Mouse (Mus musculus) MEL (cell line): ENCODE measurements at regions not wholly inside any gene's neighbourhood (a gene's known extent, or its start where the extent isn't known, plus 50 kb on each side); places are given as distances from the start of the nearest gene placed in this dataset.

Experiments
- DNase-seq: peaks from one replicate; pipeline ENCODE4 v3.0.0; 2011; ENCODE audit warnings: low read depth, low spot score
- H3K27ac ChIP-seq: 2 replicates; pipeline ENCODE4 v1.5.1; 2012; ENCODE audit warnings: low read depth, mild to moderate bottlenecking, control low read depth, low read length, moderate library complexity; ENCODE audit not compliant: control insufficient read depth
- H3K27me3 ChIP-seq, 2 experiments: fragments of 150-350 bp in 1 of 2; sonication (generic) in 1 of 2; 2 replicates each; pipeline ENCODE4 v1.6.1; 2012; ENCODE audit warnings: low read length in 2 of 2, mild to moderate bottlenecking in 2 of 2, improper control_type of control experiment in 1 of 2, moderate library complexity in 1 of 2; ENCODE audit not compliant: insufficient read depth in 2 of 2, control insufficient read depth in 1 of 2
- H3K36me3 ChIP-seq, 2 experiments: 2 replicates each; pipeline ENCODE4 v1.6.1; 2012 to 2014; ENCODE audit warnings: low read length in 2 of 2, improper control_type of control experiment in 1 of 2, inconsistent platforms in 1 of 2, mild to moderate bottlenecking in 1 of 2; ENCODE audit not compliant: insufficient read depth in 2 of 2, control insufficient read depth in 1 of 2
- H3K4me1 ChIP-seq, 2 experiments: fragments of 150-350 bp in 1 of 2; sonication (generic) in 1 of 2; 2 replicates each; pipeline ENCODE4 v1.6.1; 2012; ENCODE audit warnings: low read length in 2 of 2, improper control_type of control experiment in 1 of 2, mild to moderate bottlenecking in 1 of 2; ENCODE audit not compliant: insufficient read depth in 2 of 2, control insufficient read depth in 1 of 2
- H3K4me3 ChIP-seq, 2 experiments: fragments of 150-350 bp in 1 of 2; sonication (generic) in 1 of 2; 2 replicates each; pipeline ENCODE4 v1.5.1; 2012; ENCODE audit warnings: low read depth in 2 of 2, low read length in 2 of 2, mild to moderate bottlenecking in 2 of 2, moderate library complexity in 2 of 2, control low read depth in 1 of 2, improper control_type of control experiment in 1 of 2; ENCODE audit not compliant: control insufficient read depth in 1 of 2, insufficient read depth in 1 of 2
- H3K79me2 ChIP-seq: 2 replicates; pipeline ENCODE4 v1.6.1; 2012; ENCODE audit warnings: mild to moderate bottlenecking, low read length, moderate library complexity; ENCODE audit not compliant: control insufficient read depth, poor library complexity, insufficient read depth
- H3K9ac ChIP-seq: 2 replicates; pipeline ENCODE4 v1.6.1; 2012; ENCODE audit warnings: low read depth, mild to moderate bottlenecking, control low read depth, low read length, moderate library complexity; ENCODE audit not compliant: control insufficient read depth, poor library complexity, severe bottlenecking
- H3K9me3 ChIP-seq: fragments of 150-350 bp; sonication (generic); replicated peaks from 2 replicates; pipeline ENCODE4 v1.6.1; 2012; ENCODE audit warnings: mild to moderate bottlenecking, low read length, improper control_type of control experiment, moderate library complexity; ENCODE audit not compliant: insufficient read depth
- CHD2 ChIP-seq: IDR thresholded peaks from 2 replicates; pipeline ENCODE4 v1.6.1; 2011; ENCODE audit warnings: low read length, improper control_type of control experiment
- CTCF ChIP-seq, 3 experiments: IDR thresholded peaks in 2 of 3; conservative IDR thresholded peaks in 1 of 3; 2 replicates each; pipeline ENCODE4 v1.5.1; 2011 to 2012; ENCODE audit warnings: low read length in 3 of 3, low read depth in 2 of 3, mild to moderate bottlenecking in 2 of 3, improper control_type of control experiment in 1 of 3, inconsistent platforms in 1 of 3, mixed read lengths in 1 of 3, moderate library complexity in 1 of 3; ENCODE audit not compliant: control insufficient read depth in 1 of 3, insufficient read depth in 1 of 3, poor library complexity in 1 of 3, severe bottlenecking in 1 of 3
- E2F4 ChIP-seq: IDR thresholded peaks from 2 replicates; pipeline ENCODE4 v1.6.1; 2011; ENCODE audit warnings: low read depth, low read length, improper control_type of control experiment, borderline replicate concordance
- EP300 ChIP-seq, 2 experiments: IDR thresholded peaks; 2 replicates each; pipeline ENCODE4 v1.6.1; 2011; ENCODE audit warnings: improper control_type of control experiment in 2 of 2, low read length in 2 of 2, low read depth in 1 of 2, mild to moderate bottlenecking in 1 of 2
- ETS1 ChIP-seq: IDR thresholded peaks from 2 replicates; pipeline ENCODE4 v1.6.1; 2012; ENCODE audit warnings: low read depth, mild to moderate bottlenecking, inconsistent platforms, low read length, improper control_type of control experiment, moderate library complexity
- GATA1 ChIP-seq: IDR thresholded peaks from 2 replicates; pipeline ENCODE4 v1.6.1; 2011; ENCODE audit warnings: low read depth, low read length, improper control_type of control experiment
- HCFC1 ChIP-seq: IDR thresholded peaks from 2 replicates; pipeline ENCODE4 v1.6.1; 2012; ENCODE audit warnings: low read depth, mild to moderate bottlenecking, inconsistent platforms, low read length, improper control_type of control experiment, moderate library complexity
- KAT2A ChIP-seq: conservative IDR thresholded peaks from 2 replicates; pipeline ENCODE4 v1.6.1; 2012; ENCODE audit warnings: low read depth, low read length, improper control_type of control experiment, inconsistent platforms
- MAX ChIP-seq: IDR thresholded peaks from 2 replicates; pipeline ENCODE4 v1.6.1; 2011; ENCODE audit warnings: low read length, improper control_type of control experiment
- MEF2A ChIP-seq: IDR thresholded peaks from 2 replicates; pipeline ENCODE4 v1.6.1; 2014; ENCODE audit warnings: low read depth, mild to moderate bottlenecking, inconsistent platforms, low read length, improper control_type of control experiment; ENCODE audit not compliant: poor library complexity, insufficient replicate concordance, severe bottlenecking; ENCODE audit errors: extremely low read depth
- MXI1 ChIP-seq: IDR thresholded peaks from 2 replicates; pipeline ENCODE4 v1.6.1; 2011; ENCODE audit warnings: mild to moderate bottlenecking, low read depth, low read length, improper control_type of control experiment
- MYB ChIP-seq: IDR thresholded peaks from 2 replicates; pipeline ENCODE4 v1.6.1; 2011; ENCODE audit warnings: mild to moderate bottlenecking, low read depth, low read length, improper control_type of control experiment
- NELFE ChIP-seq: IDR thresholded peaks from 2 replicates; pipeline ENCODE4 v1.6.1; 2011; ENCODE audit warnings: low read depth, low read length, improper control_type of control experiment
- NRF1 ChIP-seq: IDR thresholded peaks from 2 replicates; pipeline ENCODE4 v1.6.1; 2014; ENCODE audit warnings: low read depth, mild to moderate bottlenecking, inconsistent platforms, low read length, improper control_type of control experiment, moderate library complexity; ENCODE audit not compliant: poor library complexity, insufficient read depth, severe bottlenecking
- POLR2A ChIP-seq, 2 experiments: IDR thresholded peaks; 2 replicates each; pipeline ENCODE4 v1.6.1; 2011 to 2012; ENCODE audit warnings: low read length in 2 of 2, mild to moderate bottlenecking in 2 of 2, control low read depth in 1 of 2, improper control_type of control experiment in 1 of 2, low read depth in 1 of 2, moderate library complexity in 1 of 2; ENCODE audit not compliant: control insufficient read depth in 1 of 2, insufficient read depth in 1 of 2, poor library complexity in 1 of 2
- POLR2AphosphoS2 ChIP-seq: IDR thresholded peaks from 2 replicates; pipeline ENCODE4 v1.6.1; 2011; ENCODE audit warnings: low read length, improper control_type of control experiment
- RAD21 ChIP-seq: IDR thresholded peaks from 2 replicates; pipeline ENCODE4 v1.6.1; 2011; ENCODE audit warnings: mild to moderate bottlenecking, low read depth, low read length, improper control_type of control experiment
- USF2 ChIP-seq, 2 experiments: IDR thresholded peaks; 2 replicates each; pipeline ENCODE4 v1.6.1; 2011 to 2012; ENCODE audit warnings: improper control_type of control experiment in 2 of 2, low read length in 2 of 2, borderline replicate concordance in 1 of 2, inconsistent platforms in 1 of 2, low read depth in 1 of 2, mild to moderate bottlenecking in 1 of 2; ENCODE audit not compliant: insufficient read depth in 1 of 2
- ZKSCAN1 ChIP-seq: IDR thresholded peaks from 2 replicates; pipeline ENCODE4 v1.6.1; 2012; ENCODE audit warnings: low read depth, mild to moderate bottlenecking, inconsistent platforms, low read length, improper control_type of control experiment, moderate library complexity
- ZMIZ1 ChIP-seq: IDR thresholded peaks from 2 replicates; pipeline ENCODE4 v1.6.1; 2012; ENCODE audit warnings: low read depth, mild to moderate bottlenecking, inconsistent platforms, low read length, improper control_type of control experiment, moderate library complexity

DNA sequence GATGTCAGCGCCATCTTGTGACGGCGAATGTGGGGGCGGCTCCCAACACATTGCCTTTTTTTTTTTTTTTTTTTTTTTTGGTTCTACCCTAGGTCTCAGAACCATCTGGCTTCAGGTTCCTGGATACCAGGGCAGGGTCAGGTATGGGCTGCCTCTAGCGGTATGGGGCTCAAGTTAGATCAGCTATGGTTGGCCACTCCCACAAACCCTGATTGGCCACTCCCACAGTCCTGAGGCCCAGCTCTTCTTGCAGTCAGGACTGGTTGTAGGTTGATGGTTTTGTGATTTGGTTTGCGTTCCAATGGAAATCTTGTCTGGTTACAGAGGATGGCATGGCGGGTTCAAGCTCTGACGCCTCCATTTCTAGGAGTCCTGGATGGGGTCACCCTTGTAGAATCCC lies 72.2 kb upstream of the Btg3 start:
- TF ChIP-seq MYB: no peak
- TF ChIP-seq ZKSCAN1: no peak
- no peak for TF ChIP-seq KAT2A
- no peak for TF ChIP-seq ZMIZ1
- no peak for TF ChIP-seq POLR2A (IDR thresholded peaks at IDR 0.05; ENCODE audit: control insufficient read depth in 1 of 2, insufficient read depth in 1 of 2, low read depth in 1 of 2, low read length in 2 of 2, poor library complexity in 1 of 2)
- TF ChIP-seq MEF2A: no peak
- TF ChIP-seq NRF1: no peak
- TF ChIP-seq RAD21: no peak
- no peak for TF ChIP-seq E2F4
- TF ChIP-seq CTCF (IDR thresholded peaks at IDR 0.05 in 2 of 3, conservative IDR thresholded peaks at IDR 0.05 in 1 of 3; ENCODE audit: control insufficient read depth in 1 of 3, insufficient read depth in 1 of 3, low read depth in 2 of 3, low read length in 3 of 3, poor library complexity in 1 of 3, severe bottlenecking in 1 of 3): no peak
- no peak for TF ChIP-seq GATA1
- no peak for TF ChIP-seq ETS1
- TF ChIP-seq HCFC1: no peak
- no peak for TF ChIP-seq EP300 (IDR thresholded peaks at IDR 0.05; ENCODE audit: low read depth in 1 of 2, low read length in 2 of 2)
- TF ChIP-seq CHD2: no peak
- no peak for TF ChIP-seq USF2 (IDR thresholded peaks at IDR 0.05; ENCODE audit: borderline replicate concordance in 1 of 2, insufficient read depth in 1 of 2, low read depth in 1 of 2, low read length in 2 of 2)
- Histone ChIP-seq H3K9ac (no peak overlapping the region), H3K79me2 (no peaks in the 10 kb centered on the region), H3K4me1 (no peaks in the 10 kb centered on the region), H3K36me3 (no peaks in the 10 kb centered on the region), H3K4me3 (no peak overlapping the region), H3K27ac (no peak overlapping the region), H3K27me3 (no peaks in the 10 kb centered on the region), H3K9me3 (no peaks in the 10 kb centered on the region)
- no peak for DNase-seq

DNA sequence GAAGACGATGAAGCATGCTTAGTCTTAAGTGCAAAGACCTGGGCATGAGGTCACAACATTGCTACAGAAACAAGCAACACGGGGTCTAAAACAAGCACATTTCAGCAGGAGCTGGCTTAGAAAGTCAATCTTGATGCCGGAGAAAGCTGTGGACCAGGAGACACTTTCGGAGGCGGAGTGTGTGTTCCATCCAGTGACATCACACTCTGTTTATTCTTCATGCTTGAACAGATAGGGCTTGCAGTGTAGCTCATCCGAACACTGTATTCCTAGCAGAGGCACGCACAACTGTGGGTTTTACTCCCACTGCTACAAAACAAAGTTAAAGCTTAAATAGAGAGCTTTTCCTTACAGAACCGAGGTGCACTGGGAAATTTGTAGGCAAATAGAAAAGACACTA lies 66.3 kb upstream of the Btg3 start:
- Histone ChIP-seq H3K4me3 (no peak overlapping the region), H3K36me3 (no peaks in the 10 kb centered on the region), H3K79me2 (no peaks in the 10 kb centered on the region), H3K27me3 (peaks cover 0 to 1% of the 10 kb centered on the region in 2 experiments; a peak in 1 of 4 replicates), H3K4me1 (no peaks in the 10 kb centered on the region), H3K9me3 (no peaks in the 10 kb centered on the region), H3K27ac (no peak overlapping the region), H3K9ac (no peak overlapping the region)
- no peak for DNase-seq
- no peak for TF ChIP-seq NELFE
- no peak for TF ChIP-seq POLR2AphosphoS2
- no peak for TF ChIP-seq MAX
- TF ChIP-seq MXI1: no peak
